In the genomic region with DNA sequence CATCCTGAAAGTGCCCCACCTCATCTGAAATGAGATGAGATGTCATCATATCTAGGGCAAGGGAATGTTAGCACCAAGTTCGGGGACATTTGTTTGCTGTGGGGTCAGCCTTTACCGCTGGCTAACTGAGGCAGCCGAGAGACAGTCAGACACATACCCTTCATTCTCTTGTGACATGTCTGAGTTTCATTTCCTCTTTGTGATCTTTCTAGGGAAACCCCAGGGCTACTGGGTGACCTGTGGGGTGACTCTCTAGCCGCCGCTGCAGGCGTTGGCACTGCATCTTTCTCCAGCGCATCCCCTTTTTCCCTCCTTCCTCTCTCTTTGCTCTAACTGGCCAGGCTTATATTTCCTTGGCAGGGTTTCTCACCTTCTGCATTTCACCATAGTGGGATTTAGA, we compare ENCODE assay signal across 27 mouse cellular contexts.
DNase-seq lines count a peak whose midpoint lies in the region; ATAC-seq and TF ChIP-seq lines count a peak whose summit lies in the region.
"Had no signal": no experiment of that assay in that cellular context is flagged by ENCODE, and none has a peak within 500 bp of the region (broad histone marks: within the 10 kb centered on the region; RNA-seq: fewer than 3 reads in every experiment).

No protein-coding gene starts in this region.

- H3K4me1 ChIP-seq in spleen, adult 2 months (ENCODE audit: control insufficient read depth, insufficient read depth, insufficient read length) = peaks cover 6% of the 10 kb centered on the region
- H3K4me1 ChIP-seq in bone marrow macrophage, adult 2 months (ENCODE audit: control insufficient read depth, insufficient read depth, low read length) = peaks cover 16% of the 10 kb centered on the region

- TF ChIP-seq POLR2A in spleen, adult 2 months (IDR thresholded peaks at IDR 0.05; ENCODE audit: low read depth, low read length) = no peak
- no peak for TF ChIP-seq POLR2A in bone marrow macrophage, adult 2 months (IDR thresholded peaks at IDR 0.05; ENCODE audit: borderline replicate concordance, low read depth, low read length)

- 19% methylated on average over 7 of the region's 7 CpGs for whole genome bisulfite sequencing in spleen, adult 2 months
- 2% methylated on average over 7 of the region's 7 CpGs for WGBS in macrophage (ENCODE audit: missing documents)

- no peak overlapping the region for H3K27ac ChIP-seq in spleen, adult 2 months (ENCODE audit: insufficient read depth, low read length)
- H3K27ac ChIP-seq in bone marrow macrophage, adult 2 months (ENCODE audit: insufficient read depth, low read depth, low read length) = 0 out of 2 replicates have a peak overlapping the region, but pooled peaks have one; percentile 23
- H3K27ac ChIP-seq in macrophage = peak overlapping the region; percentile 39; the same call in 1 of the 2 replicates
- H3K27ac ChIP-seq: embryonic facial prominence, embryonic 10.5 days; embryonic facial prominence, embryonic 15.5 days; forebrain, embryonic 13.5 days; hindbrain, embryonic 14.5 days; layer of hippocampus, adult 2 months; left cerebral cortex, adult 2 months; limb, embryonic 12.5 days; liver, embryonic 15.5 days; stomach, embryonic 15.5 days had no signal

- H3K36me3 ChIP-seq in spleen, adult 2 months (ENCODE audit: control insufficient read depth, insufficient read depth, low read length) = no peaks in the 10 kb centered on the region
- H3K36me3 ChIP-seq in macrophage (ENCODE audit: inconsistent target) = no peaks in the 10 kb centered on the region
- H3K36me3 ChIP-seq: embryonic facial prominence, embryonic 10.5 days; embryonic facial prominence, embryonic 15.5 days; heart, embryonic 12.5 days; limb, embryonic 12.5 days; liver, embryonic 15.5 days; stomach, embryonic 15.5 days had no signal

- no peaks in the 10 kb centered on the region for H3K79me2 ChIP-seq in macrophage (ENCODE audit: inconsistent target)

- peak; percentile 94 for ATAC-seq in neutrophil, adult 5-6 weeks (ENCODE audit: extremely low read depth, insufficient number of reproducible peaks, low FRiP score, poor library complexity, severe bottlenecking)
- ATAC-seq: forebrain, embryonic 13.5 days; inflammation-experienced regulatory T-cells, adult 6 months; Patski had no signal

- H3K4me3 ChIP-seq in spleen, adult 2 months (ENCODE audit: extremely low read depth, insufficient read depth, insufficient read length) = no peak overlapping the region
- H3K4me3 ChIP-seq in bone marrow macrophage, adult 2 months (ENCODE audit: insufficient read depth, low read length) = peak overlapping the region; percentile 25
- H3K4me3 ChIP-seq in macrophage (ENCODE audit: inconsistent target) = no peak overlapping the region
- H3K4me3 ChIP-seq: embryonic facial prominence, embryonic 10.5 days; embryonic facial prominence, embryonic 15.5 days; forebrain, embryonic 13.5 days; heart, embryonic 12.5 days; layer of hippocampus, adult 2 months; left cerebral cortex, adult 2 months; limb, embryonic 12.5 days; liver, embryonic 15.5 days; stomach, embryonic 15.5 days had no signal

- H3K27me3 ChIP-seq in spleen, adult 2 months (ENCODE audit: control insufficient read depth, insufficient read depth, low read length) = no peaks in the 10 kb centered on the region
- H3K27me3 ChIP-seq: embryonic facial prominence, embryonic 15.5 days; forebrain, embryonic 13.5 days; heart, embryonic 12.5 days; limb, embryonic 12.5 days; Patski; stomach, embryonic 15.5 days had no signal

- peak; percentile 16 to 58 for DNase-seq in spleen, adult 2 months (ENCODE audit: low read depth in 1 of 2, low spot score in 2 of 2)
- no peak for DNase-seq in spleen, postnatal 4 days (ENCODE audit: low spot score in 2 of 2)
- no peak for DNase-seq in right cerebral cortex, postnatal 25 days
- no peak for DNase-seq in yolk sac, embryonic 10.5 days (ENCODE audit: low spot score)
- DNase-seq in kidney, postnatal 14 days = no peak
- DNase-seq: adrenal gland, postnatal 10 days; cerebellum, adult 11-12 months; cerebellum, postnatal 10 days; gastrocnemius, postnatal 14 days; kidney, adult 11 months; kidney, postnatal 25 days; right cerebral cortex, adult 18-20 months had no signal

- TF ChIP-seq CTCF in spleen, adult 2 months (IDR thresholded peaks at IDR 0.05; ENCODE audit: extremely low read depth, insufficient read depth, insufficient read length, insufficient replicate concordance) = no peak
- no peak for TF ChIP-seq CTCF in bone marrow macrophage, adult 2 months (IDR thresholded peaks at IDR 0.05; ENCODE audit: low read depth, low read length)

Comparison
In these comparisons a context has a peak if more than half of its experiments do, and no peak if none do; other contexts are left out.
1. DNase-seq: peak in spleen, adult 2 months (2 of 2); none in spleen, postnatal 4 days (0 of 2), right cerebral cortex, postnatal 25 days (single experiment), yolk sac, embryonic 10.5 days (single experiment) and kidney, postnatal 14 days (single experiment).